Mouse (Mus musculus): Measurements from ENCODE around the gene Dyrk3. TPM values are rescaled to one million over a fixed set of nuclear protein-coding genes. Genes with fewer than 3 reads are reported as not detected.
"Not testable (repeated sequence)": the region's sequence is repeated elsewhere in the genome, so short reads cannot be mapped to it uniquely, and the experiment has no call there.

Gene Dyrk3
- polyA plus RNA-seq, 1 experiment from 2014 or later, result 17.6 TPM

GRCm38 (mm10) chr1:131149496-131149895, 11.4 kb upstream of the Dyrk3 start:
- H3K36me3 ChIP-seq, result no peaks in the 10 kb centered on the region
- no peak overlapping the region for H3K27ac ChIP-seq
- H3K4me2 ChIP-seq, result no peak overlapping the region
- peaks cover 16% of the 10 kb centered on the region for H3K4me1 ChIP-seq
- no peak for ATAC-seq
- H3K9ac ChIP-seq, result no peak overlapping the region
- 61% methylated on average over 1 of the region's 1 CpGs for WGBS (ENCODE audit: insufficient replicate concordance)
- H3K9me3 ChIP-seq (replicated peaks), result no peaks in the 10 kb centered on the region
- H3K27me3 ChIP-seq (replicated peaks), result no peaks in the 10 kb centered on the region
- H3K4me3 ChIP-seq, result no peak overlapping the region

- Histone ChIP-seq H3K4me1 (peaks cover 15% of the 10 kb centered on the region), H3K4me2 (no peak overlapping the region), H3K36me3 (no peaks in the 10 kb centered on the region), H3K27ac (no peak overlapping the region), H3K27me3 (replicated peaks) (no peaks in the 10 kb centered on the region), H3K9ac (no peak overlapping the region), H3K9me3 (replicated peaks) (no peaks in the 10 kb centered on the region), H3K4me3 (no peak overlapping the region)
- 27% methylated on average over 3 of the region's 3 CpGs for WGBS (ENCODE audit: insufficient replicate concordance)
- no peak for ATAC-seq
Observed at GRCm38 (mm10) chr1:131146181-131146614, 8.1 kb upstream of the Dyrk3 start.

- not testable (repeated sequence) for H3K9me3 ChIP-seq (replicated peaks); H3K4me3 ChIP-seq; H3K36me3 ChIP-seq; H3K27me3 ChIP-seq (replicated peaks); H3K9ac ChIP-seq; H3K4me2 ChIP-seq; H3K27ac ChIP-seq; ATAC-seq
- 31% methylated on average over 3 of the region's 3 CpGs for WGBS (ENCODE audit: insufficient replicate concordance)
- H3K4me1 ChIP-seq, result peaks cover 15% of the 10 kb centered on the region
Observed at GRCm38 (mm10) chr1:131145222-131145621, 7.1 kb upstream of the Dyrk3 start.

GRCm38 (mm10) chr1:131142472-131142871, 4.3 kb upstream of the Dyrk3 start:
- ATAC-seq, result no peak

GRCm38 (mm10) chr1:131141449-131141848, 3.3 kb upstream of the Dyrk3 start:
- no peaks in the 10 kb centered on the region for H3K9me3 ChIP-seq (replicated peaks)
- H3K27ac ChIP-seq, result no peak overlapping the region
- H3K4me3 ChIP-seq, result no peak overlapping the region
- H3K4me2 ChIP-seq, result no peak overlapping the region
- WGBS (ENCODE audit: insufficient replicate concordance), result 31% methylated on average over 2 of the region's 2 CpGs
- no peaks in the 10 kb centered on the region for H3K36me3 ChIP-seq
- peaks cover 38% of the 10 kb centered on the region for H3K4me1 ChIP-seq
- no peak for ATAC-seq
- no peak overlapping the region for H3K9ac ChIP-seq
- no peaks in the 10 kb centered on the region for H3K27me3 ChIP-seq (replicated peaks)

More at GRCm38 (mm10) chr1:131142472-131142871, 4.3 kb upstream of the Dyrk3 start:
- Histone ChIP-seq H3K36me3 (no peaks in the 10 kb centered on the region), H3K4me3 (no peak overlapping the region), H3K4me2 (no peak overlapping the region), H3K27me3 (replicated peaks) (no peaks in the 10 kb centered on the region), H3K9ac (no peak overlapping the region), H3K4me1 (peaks cover 29% of the 10 kb centered on the region), H3K27ac (no peak overlapping the region), H3K9me3 (replicated peaks) (no peaks in the 10 kb centered on the region)
- WGBS (ENCODE audit: insufficient replicate concordance), result 56% methylated on average over 1 of the region's 1 CpGs

GRCm38 (mm10) chr1:131139102-131140095, 1.3 kb upstream of the Dyrk3 start:
- Histone ChIP-seq H3K4me3 (peak overlapping the region; percentile 97), H3K4me1 (peaks cover 52% of the 10 kb centered on the region), H3K36me3 (peaks cover 9% of the 10 kb centered on the region), H3K27me3 (replicated peaks) (no peaks in the 10 kb centered on the region), H3K27ac (peak overlapping the region; percentile 95), H3K9ac (peak overlapping the region; percentile 93), H3K4me2 (peak overlapping the region; percentile 88), H3K9me3 (replicated peaks) (no peaks in the 10 kb centered on the region)
- no peak for ATAC-seq
- 61% methylated on average over 11 of the region's 11 CpGs for WGBS (ENCODE audit: insufficient replicate concordance)

GRCm38 (mm10) chr1:131137717-131138118, 422 bp downstream of the Dyrk3 start:
- Histone ChIP-seq H3K9ac (peak overlapping the region; percentile 93), H3K27ac (peak overlapping the region; percentile 95), H3K4me3 (peak overlapping the region; percentile 97), H3K27me3 (replicated peaks) (no peaks in the 10 kb centered on the region), H3K9me3 (replicated peaks) (no peaks in the 10 kb centered on the region), H3K36me3 (peaks cover 24% of the 10 kb centered on the region), H3K4me2 (peak overlapping the region; percentile 88), H3K4me1 (peaks cover 61% of the 10 kb centered on the region)
- under 1% methylated on average over 36 of the region's 36 CpGs for WGBS (ENCODE audit: insufficient replicate concordance)
- peak; percentile 77 for ATAC-seq

GRCm38 (mm10) chr1:131137111-131137510, 1.0 kb downstream of the Dyrk3 start:
- ATAC-seq, result no peak
- peak overlapping the region; percentile 93 for H3K9ac ChIP-seq
- H3K4me3 ChIP-seq, result peak overlapping the region; percentile 97
- H3K4me1 ChIP-seq, result peaks cover 63% of the 10 kb centered on the region
- H3K27ac ChIP-seq, result peak overlapping the region; percentile 88
- peaks cover 30% of the 10 kb centered on the region for H3K36me3 ChIP-seq
- no peaks in the 10 kb centered on the region for H3K27me3 ChIP-seq (replicated peaks)
- WGBS (ENCODE audit: insufficient replicate concordance), result 8% methylated on average over 5 of the region's 5 CpGs
- no peaks in the 10 kb centered on the region for H3K9me3 ChIP-seq (replicated peaks)
- peak overlapping the region; percentile 88 for H3K4me2 ChIP-seq

- Histone ChIP-seq H3K4me1 (peaks cover 62% of the 10 kb centered on the region), H3K4me2 (peak overlapping the region; percentile 88), H3K4me3 (peak overlapping the region; percentile 97), H3K27ac (peak overlapping the region; percentile 88), H3K36me3 (peaks cover 39% of the 10 kb centered on the region), H3K9me3 (replicated peaks) (no peaks in the 10 kb centered on the region), H3K9ac (peak overlapping the region; percentile 93), H3K27me3 (replicated peaks) (no peaks in the 10 kb centered on the region)
- 25% methylated on average over 10 of the region's 10 CpGs for WGBS (ENCODE audit: insufficient replicate concordance)
- peak; percentile 40 for ATAC-seq
Observed at GRCm38 (mm10) chr1:131135960-131136629, 2.0 kb downstream of the Dyrk3 start.

- Histone ChIP-seq H3K27me3 (replicated peaks) (no peaks in the 10 kb centered on the region), H3K9ac (peak overlapping the region; percentile 93), H3K4me2 (peak overlapping the region; percentile 88), H3K27ac (peak overlapping the region; percentile 88), H3K36me3 (peaks cover 50% of the 10 kb centered on the region), H3K9me3 (replicated peaks) (peaks cover 3% of the 10 kb centered on the region; the same call in 1 of the 2 replicates), H3K4me1 (peaks cover 62% of the 10 kb centered on the region), H3K4me3 (peak overlapping the region; percentile 97)
- 47% methylated on average over 8 of the region's 8 CpGs for WGBS (ENCODE audit: insufficient replicate concordance)
- no peak for ATAC-seq
Observed at GRCm38 (mm10) chr1:131134942-131135522, 3.1 kb downstream of the Dyrk3 start.

GRCm38 (mm10) chr1:131134231-131134630, 3.9 kb downstream of the Dyrk3 start:
- Histone ChIP-seq H3K4me2 (peak overlapping the region; percentile 88), H3K36me3 (peaks cover 58% of the 10 kb centered on the region), H3K9me3 (replicated peaks) (peaks cover 8% of the 10 kb centered on the region; the same call in 1 of the 2 replicates), H3K4me1 (peaks cover 56% of the 10 kb centered on the region), H3K27me3 (replicated peaks) (no peaks in the 10 kb centered on the region), H3K4me3 (peak overlapping the region; percentile 97), H3K9ac (peak overlapping the region; percentile 93; the same call in 1 of the 2 replicates), H3K27ac (peak overlapping the region; percentile 88)
- ATAC-seq, result no peak
- WGBS (ENCODE audit: insufficient replicate concordance), result 85% methylated on average over 6 of the region's 6 CpGs

All from liver, embryonic 12.5 days (tissue).